Mouse (Mus musculus) mouse embryonic stem cell (cell line): ENCODE results near the gene 3110040M04Rik.
"Not testable (repeated sequence)": the region's sequence is repeated elsewhere in the genome, so short reads cannot be mapped to it uniquely, and the experiment has no call there.

Experiments used
- in situ Hi-C, 2 experiments: fragments of 300-500 bp; cut with MboI; formaldehyde crosslinking; loops; 1 replicate in 1 of 2; 3 replicates in 1 of 2; pipeline ENCODE4 v1.14.3; 2019 to 2020; ENCODE audit warnings: low sequenced_read_pairs in 2 of 2, low pct_unique_long_range_greater_than_20kb in 1 of 2, mixed read lengths in 1 of 2; ENCODE audit not compliant: unreplicated experiment in 1 of 2

3110040M04Rik gene

DNA sequence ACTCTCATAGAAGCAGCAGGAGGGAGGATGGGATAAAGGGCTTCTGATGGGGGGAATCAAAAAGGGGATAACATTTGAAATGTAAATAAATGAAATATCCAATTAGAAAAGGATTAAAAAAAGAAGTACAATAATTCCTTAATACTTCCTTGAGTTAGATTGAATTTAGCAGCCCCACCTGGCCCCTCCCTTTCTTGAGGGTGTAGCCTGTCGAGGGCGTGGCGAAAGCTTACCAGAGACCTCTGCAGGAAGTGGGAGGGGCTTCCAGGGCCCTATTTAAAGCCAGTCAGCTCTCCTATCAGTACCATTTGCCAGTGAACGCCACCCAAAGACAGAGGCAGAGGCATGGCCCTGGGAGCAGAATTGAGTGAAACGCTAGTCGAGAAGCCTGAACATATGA, at the start of gene 3110040M04Rik:
Gene 3110040M04Rik, plus strand, starts transcription at position 304 of the 400 bp plus-strand sequence.
- in situ Hi-C loops, result not testable (repeated sequence)

DNA sequence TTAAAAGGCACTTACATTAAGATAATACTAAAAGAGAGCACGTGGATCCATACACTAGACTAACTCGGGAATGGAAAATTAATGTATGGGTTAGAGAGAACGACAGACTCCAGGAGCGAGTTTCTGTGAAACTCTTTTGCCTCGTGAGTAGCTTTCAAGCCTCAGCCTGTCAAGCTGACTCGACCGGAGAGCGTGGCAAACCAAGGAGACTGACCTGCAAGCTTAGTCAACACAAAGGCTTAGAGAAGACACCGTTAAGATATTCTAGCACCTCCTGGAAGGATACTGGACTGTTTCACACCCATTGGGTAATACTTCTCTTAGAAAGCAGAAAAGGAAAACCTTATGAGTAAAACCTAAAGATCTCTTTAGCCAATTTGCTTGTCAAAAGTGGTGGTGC, 49.8 kb upstream of the 3110040M04Rik start:
- in situ Hi-C loops, result not testable (repeated sequence)

DNA sequence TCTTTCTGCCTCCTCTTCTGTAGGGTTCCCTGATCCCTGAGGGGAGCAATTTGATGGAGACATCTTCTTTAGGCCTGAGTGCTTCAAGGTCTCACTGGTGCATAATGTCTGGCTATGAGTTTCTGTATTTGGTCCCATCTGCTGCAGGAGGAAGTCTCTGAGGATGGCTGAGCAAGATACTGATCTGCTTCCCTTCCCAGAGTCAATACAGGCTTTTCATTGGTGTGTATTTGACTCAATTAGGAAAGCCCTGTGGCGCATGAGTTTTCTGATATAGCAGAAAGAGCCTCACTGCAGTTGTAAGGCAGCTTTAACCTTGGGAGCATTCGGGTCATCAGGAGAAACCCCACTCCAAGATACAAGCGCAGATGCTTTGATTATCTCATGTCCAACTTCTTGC, 47.8 kb upstream of the 3110040M04Rik start:
- in situ Hi-C loops, result no loop called here

DNA sequence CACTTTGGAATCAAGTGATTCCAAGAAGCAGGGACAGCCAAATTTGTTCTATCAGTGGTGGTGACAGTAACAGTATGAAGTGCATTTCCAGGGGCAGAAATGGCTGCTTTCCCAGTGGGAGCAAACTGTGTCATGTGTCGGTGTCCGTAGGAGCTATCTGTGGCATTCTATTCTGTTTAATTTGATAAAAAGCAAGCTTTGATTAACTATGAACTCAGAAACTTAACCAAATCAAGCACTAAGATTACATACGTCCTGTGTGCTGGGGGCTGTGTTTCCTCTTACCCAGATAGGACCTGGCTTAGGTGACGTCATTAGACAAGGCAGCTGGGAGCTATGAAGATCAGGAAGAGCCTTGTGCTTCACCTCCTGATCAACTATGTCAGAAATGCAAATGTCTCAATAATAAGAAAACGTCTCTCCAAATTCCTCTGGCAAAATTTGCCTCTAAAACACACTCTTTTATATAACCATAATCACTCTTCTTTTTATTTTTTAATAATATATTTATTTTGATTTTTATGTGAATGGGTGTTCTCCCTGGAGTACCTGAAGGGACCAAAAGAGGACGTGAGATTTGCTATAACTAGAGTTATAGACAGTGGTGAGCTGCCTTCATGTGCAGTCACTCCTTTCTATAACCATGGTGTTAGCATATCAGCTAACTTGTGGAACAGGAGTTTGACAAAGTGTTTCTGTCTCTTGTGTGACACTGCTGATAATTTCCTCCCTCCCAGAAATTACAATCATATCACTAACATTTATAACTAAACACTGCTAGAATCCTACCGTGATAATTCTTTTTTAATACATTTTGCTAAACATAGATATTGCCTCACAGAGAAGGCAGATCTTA, 46.9 kb upstream of the 3110040M04Rik start:
- in situ Hi-C loops, result no loop called here

DNA sequence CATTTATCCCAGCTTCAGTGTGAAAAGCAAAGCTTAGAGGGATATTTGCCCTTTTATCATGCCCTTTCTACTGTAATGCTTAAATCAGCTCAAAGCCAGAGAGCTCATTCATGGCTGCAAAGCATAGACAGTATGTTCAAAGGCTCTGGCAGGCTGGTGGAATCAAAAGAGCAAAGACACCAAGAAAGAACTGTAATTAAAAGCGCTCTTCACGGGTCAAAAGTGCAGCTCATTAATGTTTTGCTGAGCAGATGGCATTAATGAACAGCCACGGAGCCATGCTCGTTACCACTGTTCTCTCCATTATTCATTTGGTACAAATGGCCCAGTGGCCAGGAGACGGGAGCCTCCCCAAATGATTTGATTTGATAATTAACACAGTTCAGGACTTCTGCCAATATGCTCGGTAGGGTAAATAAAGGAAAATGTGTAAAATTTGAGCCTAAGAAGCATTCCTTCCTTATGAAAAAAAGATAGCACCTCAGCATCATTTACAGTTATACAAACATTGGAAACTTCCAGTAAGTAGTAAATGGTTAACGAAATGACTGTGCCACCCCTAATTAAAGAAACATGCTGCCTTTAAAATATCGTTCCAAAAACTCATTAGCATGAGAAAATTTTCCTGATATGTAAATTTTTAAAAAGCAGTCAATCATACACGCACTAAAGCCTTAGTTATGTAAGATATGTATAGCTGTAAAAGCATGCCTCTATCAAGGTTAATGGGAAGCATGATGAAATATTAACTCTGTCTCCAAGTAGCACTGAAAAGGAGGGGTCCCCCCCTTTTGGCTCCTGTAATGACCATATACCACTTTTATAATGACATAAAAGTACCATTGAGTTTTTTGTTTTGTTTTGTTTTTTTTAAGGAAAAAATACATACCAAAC, 45.7 kb upstream of the 3110040M04Rik start:
- in situ Hi-C loops, result no loop called here

DNA sequence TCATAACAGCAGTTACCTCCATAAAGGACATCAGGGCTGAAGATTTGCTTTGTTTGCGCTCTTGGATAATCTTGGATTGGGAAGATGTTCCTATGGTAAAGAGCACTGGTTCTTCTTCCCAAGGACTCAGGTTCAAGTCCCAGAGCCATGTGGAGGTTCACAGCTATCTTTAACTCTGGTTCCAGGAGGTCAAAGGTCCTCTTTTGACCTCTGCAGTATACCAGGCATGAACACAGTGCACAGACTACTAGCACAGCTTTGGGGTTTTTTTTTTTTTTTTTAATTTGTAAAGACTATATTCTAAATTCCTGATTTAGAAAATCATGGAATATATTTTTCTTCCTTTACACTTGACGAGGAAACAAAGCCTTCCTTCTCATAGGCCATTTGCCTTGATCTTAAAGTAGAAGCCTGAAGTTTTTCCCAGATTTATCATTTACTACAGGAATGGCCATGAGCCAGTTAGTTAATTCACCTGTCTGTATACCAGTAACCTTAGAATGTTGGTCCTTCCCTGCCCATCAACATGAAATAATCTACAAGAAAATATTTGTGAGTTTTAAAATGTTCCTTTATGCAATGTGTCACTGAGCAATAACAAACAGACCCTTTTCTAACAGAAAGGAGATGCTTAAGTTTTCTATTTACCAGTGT, 44.9 kb upstream of the 3110040M04Rik start:
- in situ Hi-C loops, result no loop called here

DNA sequence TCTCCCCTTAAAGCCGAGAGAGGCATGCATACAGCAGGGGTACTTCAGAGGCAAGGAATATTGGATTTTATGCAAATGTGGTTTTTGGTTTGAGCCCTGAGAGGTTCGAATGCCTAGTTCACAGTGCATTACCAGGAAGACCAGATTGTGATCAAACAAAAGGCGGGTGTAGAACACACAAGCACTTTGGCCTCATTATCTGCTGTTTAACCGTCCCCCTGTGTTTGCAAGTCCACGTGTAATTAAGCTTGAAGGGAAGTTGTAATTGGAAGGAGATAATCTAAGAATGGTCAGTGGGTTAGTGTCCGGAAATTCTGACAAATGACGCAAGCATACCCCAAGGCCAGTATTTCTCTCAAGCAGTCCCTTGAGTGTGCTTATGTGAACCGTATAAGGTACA, 37.9 kb upstream of the 3110040M04Rik start:
- in situ Hi-C loops, result no loop called here

DNA sequence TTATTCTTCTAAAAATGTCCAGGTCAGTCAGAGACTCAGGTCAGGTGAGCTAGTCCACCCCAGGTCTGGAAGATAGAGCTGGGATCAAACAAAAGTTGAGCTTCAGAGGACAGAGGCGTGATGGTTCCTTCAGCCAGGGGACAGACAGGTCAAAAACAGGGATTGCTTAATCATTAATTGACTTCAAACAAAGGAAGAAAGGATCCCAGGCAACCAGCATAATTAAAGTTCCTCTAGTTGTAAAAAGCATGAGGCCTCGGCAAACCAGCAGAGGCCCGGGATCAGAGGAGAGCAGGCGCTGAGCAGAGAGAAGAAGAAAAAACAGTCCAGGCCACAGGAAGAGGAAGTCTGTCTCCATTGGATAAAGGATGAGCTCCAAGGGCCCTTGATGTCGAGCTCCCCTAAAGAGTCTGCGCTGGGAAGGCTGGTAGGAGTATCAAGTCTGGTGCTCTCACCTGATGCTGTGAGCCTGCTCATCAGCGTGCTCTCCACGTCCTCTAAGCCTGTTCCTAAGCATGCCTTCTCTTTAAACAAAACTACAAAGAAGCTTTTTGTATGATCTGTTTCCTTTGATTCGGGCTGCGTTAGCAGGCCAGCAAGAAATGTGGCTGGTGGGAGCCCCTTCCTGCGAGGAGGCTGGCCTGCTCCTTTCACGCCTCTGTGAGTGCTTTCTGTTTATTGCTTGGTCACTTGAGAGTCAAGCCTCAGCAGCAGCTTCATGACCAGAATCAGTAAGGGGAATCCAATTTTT, 36.4 kb upstream of the 3110040M04Rik start:
- in situ Hi-C loops, result no loop called here

DNA sequence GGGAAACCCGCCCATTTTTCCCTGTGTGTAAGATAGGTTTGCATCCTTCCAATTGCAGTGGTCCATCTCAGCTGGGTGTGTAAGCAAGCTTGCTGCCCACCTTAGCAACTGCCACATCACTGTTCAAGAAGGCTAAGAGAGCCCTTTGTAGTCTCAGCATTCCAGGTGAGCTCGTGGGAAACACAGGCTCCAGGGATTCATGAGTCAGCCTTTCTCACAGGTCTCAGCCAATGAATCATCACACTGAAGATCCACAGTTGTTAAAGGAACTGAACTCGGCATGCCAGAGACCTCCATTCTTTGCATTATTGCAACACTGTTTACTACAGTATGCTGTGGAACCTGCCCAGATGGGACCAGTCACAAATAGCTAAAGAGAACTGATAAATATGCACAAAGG, 35.3 kb upstream of the 3110040M04Rik start:
- in situ Hi-C loops, result no loop called here

DNA sequence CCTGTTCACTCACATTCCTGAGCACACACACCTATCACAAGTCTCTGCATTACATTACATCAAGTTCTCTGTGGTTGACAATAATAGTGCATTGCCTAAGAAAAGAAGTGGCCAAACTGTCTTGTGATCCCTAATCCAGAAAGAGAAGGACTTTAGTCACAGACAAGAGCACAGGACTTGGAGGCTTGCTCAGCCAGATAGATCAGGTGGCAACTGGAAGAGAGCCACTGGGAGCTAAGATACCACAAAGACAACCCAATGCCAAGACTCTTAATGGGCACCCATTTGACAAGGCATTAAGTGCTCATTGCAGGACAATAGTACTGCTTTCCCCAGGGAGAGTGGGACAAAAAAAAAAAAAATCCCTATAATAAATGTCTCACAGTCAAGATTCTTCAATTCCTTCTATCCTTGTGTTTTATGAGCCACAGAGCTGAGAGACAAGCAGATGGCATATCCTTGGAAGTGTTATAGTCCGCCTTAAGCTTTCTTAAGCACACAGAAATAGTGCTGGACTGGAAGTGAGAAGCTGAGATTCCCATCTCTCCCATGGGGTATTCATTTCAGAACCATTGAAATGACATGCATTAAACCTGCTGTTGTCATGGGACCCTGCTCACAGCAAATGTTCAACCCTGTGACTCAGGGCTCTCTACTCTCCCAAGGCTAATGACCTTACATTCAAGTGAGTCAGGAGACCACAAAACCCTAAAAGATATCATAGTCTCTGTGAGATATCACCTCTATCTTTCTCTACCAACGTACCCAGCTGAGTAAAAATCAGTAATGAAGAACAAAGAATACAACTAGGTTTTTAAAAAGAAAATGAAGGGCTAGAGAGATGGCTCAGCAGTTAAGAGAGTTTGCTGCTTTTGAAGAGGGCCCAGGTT, 32.1 kb upstream of the 3110040M04Rik start:
- in situ Hi-C loops, result no loop called here

DNA sequence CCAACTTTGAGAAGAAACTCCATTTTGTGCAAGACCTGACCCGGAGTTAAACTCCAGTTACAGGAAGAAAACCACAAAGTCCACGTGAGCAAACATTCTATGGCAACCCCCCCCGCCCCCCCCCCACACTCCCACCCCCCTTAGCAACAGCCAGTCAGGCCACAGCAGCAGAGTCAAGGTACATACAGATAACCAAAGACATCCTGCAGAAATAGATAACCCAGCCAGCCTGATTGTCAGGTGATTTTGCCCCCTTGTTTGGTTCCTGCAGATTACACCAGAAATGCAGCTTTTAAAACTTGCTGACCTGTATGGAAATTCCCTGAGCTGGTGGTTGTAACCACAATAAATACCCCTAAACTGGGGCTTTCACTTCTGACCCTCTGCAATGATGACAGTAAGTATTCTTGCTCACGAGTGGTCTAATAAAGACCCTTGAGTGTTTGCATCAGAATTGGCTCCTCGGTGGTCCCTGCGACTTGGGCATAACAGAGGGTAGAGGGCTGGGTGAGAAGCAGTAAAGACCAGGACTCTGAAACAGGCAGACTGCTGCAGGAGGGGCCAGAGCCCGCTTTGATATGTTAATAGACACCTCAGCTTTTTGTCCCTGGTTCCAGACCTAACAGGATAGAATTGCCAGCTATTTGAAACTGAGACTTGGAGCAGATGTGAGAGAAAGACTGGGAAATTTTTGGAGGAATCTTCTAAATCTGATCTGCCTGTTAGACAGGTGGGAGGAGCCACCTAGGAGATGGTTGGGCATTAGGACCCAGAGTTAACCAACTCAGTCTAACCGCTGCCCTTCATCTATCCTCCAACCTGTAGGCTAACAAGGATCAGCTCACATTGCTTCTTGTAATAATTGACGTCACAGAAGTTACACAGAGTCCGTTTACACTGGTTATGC, 26.6 kb upstream of the 3110040M04Rik start:
- in situ Hi-C loops, result no loop called here

DNA sequence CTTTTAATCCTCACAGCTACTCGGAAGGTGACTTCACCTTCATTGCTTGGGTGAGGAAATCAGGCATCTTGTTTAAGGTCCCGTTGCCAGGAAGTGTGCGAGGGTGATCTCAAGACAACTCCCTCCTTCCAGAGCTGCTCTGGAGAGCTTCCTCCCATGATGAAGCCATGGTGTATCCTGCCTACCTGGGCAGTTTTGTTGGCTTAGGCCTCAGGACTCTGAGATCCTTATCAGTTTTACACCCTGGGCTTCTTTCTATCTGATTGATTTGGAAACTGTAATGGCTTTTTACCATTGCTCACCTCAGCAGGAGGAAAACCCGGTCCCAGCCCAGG, 26.0 kb upstream of the 3110040M04Rik start:
- in situ Hi-C loops, result no loop called here

DNA sequence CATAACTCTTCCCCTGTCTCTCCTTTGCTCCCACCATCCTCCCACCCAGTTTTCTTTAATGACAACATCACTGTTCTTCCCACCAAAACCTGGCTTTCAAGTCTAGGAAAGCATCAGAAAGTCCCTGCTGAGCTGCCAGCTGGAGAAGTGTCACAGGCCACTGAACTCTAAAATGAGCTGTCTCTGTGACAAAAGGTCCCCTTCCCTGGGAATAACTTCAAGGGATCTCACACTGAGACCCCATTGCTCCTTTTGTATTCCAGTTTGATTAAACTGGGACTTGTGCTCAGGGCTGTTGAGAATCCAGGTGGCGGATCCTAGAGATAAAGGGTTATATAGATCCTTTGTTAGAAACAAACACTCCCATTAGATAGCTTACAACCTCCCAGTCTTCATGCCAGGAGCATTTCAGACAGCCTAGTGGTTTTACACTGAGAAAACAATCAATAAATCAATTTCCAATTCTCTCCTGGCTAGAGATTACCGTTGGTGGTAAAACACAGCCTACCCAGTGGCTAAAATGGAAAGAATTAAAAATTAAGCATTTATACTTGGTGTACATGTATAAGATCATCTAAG, 25.3 kb upstream of the 3110040M04Rik start:
- in situ Hi-C loops, result no loop called here

DNA sequence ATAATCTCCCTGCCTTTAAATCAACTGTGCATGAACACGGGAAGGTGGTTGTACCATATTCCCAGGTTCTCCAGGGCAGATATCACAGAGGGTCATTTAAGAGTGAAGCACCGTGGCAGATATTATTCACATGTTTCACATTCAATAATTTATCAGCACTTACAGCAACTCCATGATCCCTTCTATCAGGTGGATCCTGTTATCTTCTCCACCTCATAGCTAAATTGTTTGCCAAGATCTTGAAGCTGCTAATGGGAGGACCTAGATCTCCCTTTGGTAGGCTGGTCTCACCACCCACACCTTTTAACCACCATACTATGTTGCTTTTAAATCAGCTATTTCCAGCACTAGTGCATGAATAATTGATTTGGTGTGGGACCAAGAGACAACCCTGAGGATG, 23.8 kb upstream of the 3110040M04Rik start:
- in situ Hi-C loops, result no loop called here

DNA sequence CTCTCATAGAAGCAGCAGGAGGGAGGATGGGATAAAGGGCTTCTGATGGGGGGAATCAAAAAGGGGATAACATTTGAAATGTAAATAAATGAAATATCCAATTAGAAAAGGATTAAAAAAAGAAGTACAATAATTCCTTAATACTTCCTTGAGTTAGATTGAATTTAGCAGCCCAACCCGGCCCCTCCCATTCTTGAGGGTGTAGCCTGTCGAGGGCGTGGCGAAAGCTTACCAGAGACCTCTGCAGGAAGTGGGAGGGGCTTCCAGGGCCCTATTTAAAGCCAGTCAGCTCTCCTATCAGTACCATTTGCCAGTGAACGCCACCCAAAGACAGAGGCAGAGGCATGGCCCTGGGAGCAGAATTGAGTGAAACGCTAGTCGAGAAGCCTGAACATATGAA, 21.7 kb upstream of the 3110040M04Rik start, which contains the start of gene Gm47985:
Gene Gm47985, plus strand, starts transcription at position 272 of the 400 bp plus-strand sequence.
- in situ Hi-C loops, result not testable (repeated sequence)

DNA sequence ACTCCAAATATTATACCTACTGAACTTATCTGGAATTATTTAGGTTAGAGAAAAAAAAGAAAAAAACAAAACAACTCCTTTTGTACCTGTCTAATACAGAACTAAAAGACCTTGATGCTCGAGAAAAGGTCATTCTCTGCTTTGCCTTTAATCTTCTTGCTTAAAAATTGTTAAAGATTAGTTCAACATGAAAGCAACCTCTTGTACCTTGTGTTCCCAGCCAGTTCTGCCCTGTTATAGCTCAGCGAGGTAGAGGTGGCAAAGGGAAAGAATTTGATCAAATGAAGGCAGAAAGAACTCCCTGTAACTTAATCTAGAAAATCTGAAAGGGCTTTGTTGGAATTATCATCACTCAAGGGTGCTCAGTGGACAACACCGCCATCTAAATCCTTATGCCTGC, 17.7 kb upstream of the 3110040M04Rik start:
- in situ Hi-C loops, result not testable (repeated sequence)
